Mouse (Mus musculus): ENCODE measurements around the gene Olfr266.
A peak's percentile ranks its signal among the peaks of the same experiment; 100 is the strongest.

The Olfr266 gene

GRCm38 (mm10) chr3:106826187-106826586 is at the start of gene Olfr266:
TSS of gene Olfr266 (minus strand) at chr3:106826287.
- no peak for DNase-seq (ENCODE audit: low read depth)

- DNase-seq (ENCODE audit: low read depth), result no peak
Measured at GRCm38 (mm10) chr3:106875626-106876025, 49.5 kb upstream of the Olfr266 start.

GRCm38 (mm10) chr3:106872893-106873292 is 46.8 kb upstream of the Olfr266 start:
- DNase-seq (ENCODE audit: low read depth), result no peak

- peak; percentile 82 for DNase-seq (ENCODE audit: low read depth)
Measured at GRCm38 (mm10) chr3:106832107-106832506, 6.0 kb upstream of the Olfr266 start.

- no peak for DNase-seq (ENCODE audit: low read depth)
Measured at GRCm38 (mm10) chr3:106817676-106818075, 8.4 kb downstream of the Olfr266 start.

GRCm38 (mm10) chr3:106808972-106809695 is 17.0 kb downstream of the Olfr266 start:
- peak; percentile 35 for DNase-seq (ENCODE audit: low read depth)

GRCm38 (mm10) chr3:106798079-106798478 is 28.0 kb downstream of the Olfr266 start:
- DNase-seq (ENCODE audit: low read depth), result no peak

- DNase-seq (ENCODE audit: low read depth), result peak; percentile 86
Measured at GRCm38 (mm10) chr3:106789930-106790329, 36.2 kb downstream of the Olfr266 start, which contains the start of gene Cd53. TSS of gene Cd53 (minus strand) at chr3:106790149.

GRCm38 (mm10) chr3:106788440-106788887 is 37.6 kb downstream of the Olfr266 start:
- peak; percentile 93 for DNase-seq (ENCODE audit: low read depth)

GRCm38 (mm10) chr3:106787972-106788371 is 38.1 kb downstream of the Olfr266 start:
- DNase-seq (ENCODE audit: low read depth), result peak; percentile 90

- peak; percentile 94 for DNase-seq (ENCODE audit: low read depth)
Measured at GRCm38 (mm10) chr3:106785130-106785529, 41.0 kb downstream of the Olfr266 start.

- peak; percentile 63 for DNase-seq (ENCODE audit: low read depth)
Measured at GRCm38 (mm10) chr3:106771834-106772233, 54.3 kb downstream of the Olfr266 start.
